Mouse (Mus musculus): ENCODE data around the gene Dner.
A peak's percentile ranks its signal among the peaks of the same experiment; 100 is the strongest.

Dner gene

GRCm38 (mm10) chr1:84524413-84524812, 171.6 kb downstream of the Dner start:
- no peak for DNase-seq (ENCODE audit: low spot score in 2 of 2)

DNA sequence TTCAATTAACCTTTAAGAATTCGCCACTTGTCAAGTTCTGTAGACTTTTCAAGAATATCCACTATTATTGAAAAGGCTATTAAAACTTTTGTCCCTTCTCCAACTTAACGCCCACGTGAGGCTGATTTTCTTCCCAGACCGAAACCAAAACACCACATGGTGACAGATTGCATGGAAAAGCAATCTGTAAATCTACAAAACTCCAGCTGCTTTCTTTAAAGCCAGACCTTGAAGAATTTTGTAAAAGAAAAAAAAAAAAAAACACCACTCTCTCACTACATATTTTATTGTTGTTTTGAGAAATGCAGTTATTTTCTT, 173.1 kb downstream of the Dner start:
- no peak for DNase-seq (ENCODE audit: low spot score in 2 of 2)

DNA sequence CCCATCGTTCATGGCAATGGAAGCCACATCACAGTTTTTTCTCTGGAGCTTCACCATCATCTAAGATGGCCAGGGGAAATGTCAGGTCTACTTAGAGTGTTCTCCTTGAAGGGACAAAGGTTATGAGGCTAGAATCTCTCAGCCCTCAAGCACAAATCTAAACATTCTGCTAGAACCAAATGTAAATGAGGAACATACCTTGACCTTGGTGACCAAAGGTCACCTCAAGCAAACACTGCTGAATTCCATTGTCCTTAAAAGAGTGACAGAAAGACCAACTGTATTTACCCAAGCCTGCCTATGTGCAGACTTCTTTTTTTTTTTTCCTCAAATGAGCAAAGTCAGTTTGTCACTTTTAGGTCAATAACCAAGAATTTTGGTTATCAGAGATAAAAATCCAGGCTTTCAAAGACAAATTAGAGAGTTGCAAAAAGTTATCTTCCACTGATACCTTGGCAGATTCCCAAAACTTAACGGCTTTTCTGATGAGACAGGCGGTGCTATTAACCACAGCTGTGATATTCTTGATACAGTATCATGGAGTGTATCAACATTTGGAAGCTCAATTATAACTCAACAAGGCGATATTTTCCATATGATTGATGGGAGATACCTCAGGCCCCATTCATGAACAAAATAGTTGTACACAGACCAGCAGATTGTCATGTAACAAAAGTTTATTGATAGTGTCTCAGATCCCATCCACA, 173.6 kb downstream of the Dner start:
- no peak for DNase-seq (ENCODE audit: low spot score in 2 of 2)

DNA sequence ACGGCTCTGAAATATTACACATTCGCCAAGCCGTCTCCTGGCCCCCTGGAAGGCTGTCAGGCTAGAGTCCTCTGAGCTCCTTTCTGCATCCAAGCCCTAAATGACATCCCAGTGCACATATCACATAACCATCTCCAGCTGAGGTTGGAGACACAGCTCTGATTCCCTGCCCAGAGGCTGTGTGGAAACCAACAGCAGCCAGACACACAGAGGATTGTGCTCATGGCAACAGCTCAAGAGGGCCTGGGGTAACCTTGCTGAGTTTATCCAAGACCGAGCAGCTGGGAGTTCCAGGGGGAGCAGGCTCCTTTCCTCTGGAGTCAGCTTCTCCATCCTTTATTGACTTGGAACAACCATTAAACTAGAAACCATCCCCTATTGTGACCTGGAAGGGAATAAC, 177.7 kb downstream of the Dner start:
- peak in 1 of 2 experiments; percentile 52 for DNase-seq (ENCODE audit: low spot score in 2 of 2)

- peak in 1 of 2 experiments; percentile 19 for DNase-seq (ENCODE audit: low spot score in 2 of 2)
These were observed 182.8 kb downstream of the Dner start for GRCm38 (mm10) chr1:84513201-84513600.

DNA sequence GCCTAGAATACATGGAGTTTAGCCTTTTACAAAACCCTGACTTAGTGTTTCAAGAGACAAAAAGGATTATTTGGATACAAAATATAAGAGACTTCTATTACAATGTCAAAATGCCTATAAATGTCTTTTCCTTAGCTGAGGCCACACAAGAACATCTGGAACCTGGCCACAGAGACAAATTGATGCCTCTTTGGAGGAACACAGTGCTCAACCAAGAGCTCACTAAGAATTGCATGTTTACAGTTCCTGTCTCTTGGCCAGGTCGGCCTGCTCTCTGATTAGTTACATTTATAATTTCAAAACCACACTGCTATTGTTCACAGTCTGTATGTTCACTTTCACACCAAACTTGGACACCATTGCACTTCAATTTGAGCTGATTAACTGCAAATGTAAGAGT, 187.5 kb downstream of the Dner start:
- DNase-seq (ENCODE audit: low spot score in 2 of 2): peak in 1 of 2 experiments; percentile 46

DNA sequence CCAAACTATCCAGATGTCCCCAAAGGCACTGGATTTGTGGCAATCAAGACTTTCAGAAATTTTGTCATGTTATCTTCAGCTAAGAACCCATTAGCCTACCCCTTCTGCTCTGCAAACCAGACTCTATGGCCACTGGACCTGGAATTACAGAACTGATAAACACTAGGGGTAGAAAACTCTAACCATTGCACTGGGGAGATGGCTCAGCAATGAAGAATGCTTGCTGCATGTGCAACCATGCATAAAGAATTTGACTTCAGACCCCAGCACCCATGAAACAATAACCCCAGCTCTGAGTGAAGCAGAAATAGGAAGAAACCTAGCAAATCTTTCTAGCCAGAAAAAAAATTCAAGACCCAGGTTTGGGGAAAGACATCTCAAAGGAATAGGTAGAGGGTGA, 188.5 kb downstream of the Dner start:
- DNase-seq (ENCODE audit: low spot score in 2 of 2): no peak

- peak in 1 of 2 experiments; percentile 67 for DNase-seq (ENCODE audit: low spot score in 2 of 2)
These were observed 189.0 kb downstream of the Dner start for GRCm38 (mm10) chr1:84506984-84507546.

- DNase-seq (ENCODE audit: low spot score in 2 of 2): no peak
These were observed 195.3 kb downstream of the Dner start for GRCm38 (mm10) chr1:84500673-84501072.

- no peak for DNase-seq (ENCODE audit: low spot score in 2 of 2)
These were observed 204.3 kb downstream of the Dner start for GRCm38 (mm10) chr1:84491732-84492131.

DNA sequence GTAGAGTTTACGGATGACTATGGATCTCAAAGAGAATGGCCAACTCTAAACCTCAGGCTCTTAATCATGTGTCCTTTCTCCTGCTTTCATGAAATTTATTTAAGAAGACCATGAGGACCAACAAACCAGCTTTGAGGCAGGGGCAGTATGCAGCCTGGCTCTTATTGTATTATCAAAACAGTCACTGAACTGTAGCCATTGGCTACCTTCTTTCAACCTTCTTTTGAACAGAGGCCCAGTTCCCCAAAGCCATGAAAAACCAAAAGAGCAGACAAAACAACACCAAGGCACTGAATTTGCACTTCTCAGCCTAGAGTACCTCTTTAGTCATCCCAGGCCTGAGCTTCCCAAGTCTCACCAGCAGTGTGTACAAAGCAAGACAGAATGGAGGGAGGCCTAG, 207.5 kb downstream of the Dner start:
- DNase-seq (ENCODE audit: low spot score in 2 of 2): no peak

DNA sequence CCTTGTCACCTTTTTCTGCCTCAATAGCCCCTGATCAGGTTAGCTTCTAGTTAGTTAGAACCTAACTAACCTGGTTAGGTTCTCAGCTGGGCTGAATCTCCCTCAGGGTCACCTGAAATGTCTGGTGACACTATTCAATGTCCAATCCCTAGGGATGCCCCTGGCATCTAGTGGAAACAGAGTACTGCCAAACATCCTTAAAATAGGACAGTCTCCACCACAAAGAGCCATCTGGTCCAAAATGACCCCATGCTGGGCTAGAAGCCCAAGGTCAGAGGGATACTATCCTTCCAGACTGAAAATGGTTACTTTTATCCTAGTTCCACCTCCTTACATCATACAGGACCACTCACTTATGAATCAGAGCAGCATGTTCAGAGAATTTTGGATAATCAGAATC, 211.0 kb downstream of the Dner start:
- DNase-seq (ENCODE audit: low spot score in 2 of 2): no peak

- no peak for DNase-seq (ENCODE audit: low spot score in 2 of 2)
These were observed 211.4 kb downstream of the Dner start for GRCm38 (mm10) chr1:84484577-84484976.

GRCm38 (mm10) chr1:84479976-84480375, 216.0 kb downstream of the Dner start:
- DNase-seq (ENCODE audit: low spot score in 2 of 2): no peak

GRCm38 (mm10) chr1:84474274-84474673, 221.7 kb downstream of the Dner start:
- DNase-seq (ENCODE audit: low spot score in 2 of 2): no peak

DNA sequence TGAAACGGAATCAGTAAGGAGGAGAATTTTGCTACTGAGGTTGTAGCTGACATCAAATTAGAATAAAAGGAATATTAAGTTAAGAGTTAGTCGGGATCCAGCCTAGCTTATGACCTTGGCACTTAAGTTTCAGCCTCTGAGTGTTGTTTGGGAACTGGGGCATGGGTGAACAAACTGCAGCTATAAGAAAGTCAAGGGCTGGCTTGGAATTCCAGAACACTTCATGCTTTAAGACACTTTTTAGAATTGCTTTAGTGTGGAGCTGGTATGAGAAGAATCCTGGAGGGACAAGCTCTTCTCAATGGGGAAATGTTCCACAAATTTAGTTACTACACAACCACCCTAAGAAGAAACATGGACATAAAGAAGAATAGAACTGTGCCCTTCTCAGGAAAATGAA, 223.8 kb downstream of the Dner start:
- DNase-seq (ENCODE audit: low spot score in 2 of 2): no peak

- DNase-seq (ENCODE audit: low spot score in 2 of 2): no peak
These were observed 225.7 kb downstream of the Dner start for GRCm38 (mm10) chr1:84470342-84470741.

- no peak for DNase-seq (ENCODE audit: low spot score in 2 of 2)
These were observed 228.4 kb downstream of the Dner start for GRCm38 (mm10) chr1:84467664-84468063.

GRCm38 (mm10) chr1:84464761-84465160, 231.3 kb downstream of the Dner start:
- no peak for DNase-seq (ENCODE audit: low spot score in 2 of 2)

DNA sequence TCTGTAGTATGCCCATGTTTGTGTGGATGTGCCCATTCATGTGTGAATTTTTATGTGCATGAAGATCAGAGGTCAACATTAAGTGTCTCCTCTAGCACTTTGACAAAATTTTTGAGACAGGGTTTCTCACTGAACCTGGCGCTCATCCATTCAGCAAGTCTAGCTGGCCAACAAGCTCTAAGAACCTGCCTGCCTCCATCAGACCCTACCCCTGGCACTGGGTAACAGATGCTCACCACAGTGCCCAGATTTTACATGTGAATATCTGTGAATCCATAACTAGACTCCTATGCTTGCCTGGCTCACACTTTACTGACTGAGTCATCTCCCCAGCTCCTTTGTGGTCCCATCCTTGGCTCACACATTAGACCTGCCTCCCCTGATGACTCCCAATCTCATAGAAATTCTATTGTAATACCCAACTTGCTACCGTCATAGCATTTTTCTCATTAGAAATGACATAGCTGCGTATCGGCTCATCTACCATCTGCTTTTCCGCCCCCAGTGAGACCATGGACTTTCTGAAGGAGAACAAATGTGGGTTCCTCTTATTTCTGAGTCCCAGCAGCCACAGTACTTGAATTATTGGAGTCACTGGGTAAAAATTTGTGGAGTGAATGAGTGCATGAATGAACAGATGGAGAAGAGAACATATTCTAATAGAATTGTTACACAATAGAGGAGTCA, 231.9 kb downstream of the Dner start:
- no peak for DNase-seq (ENCODE audit: low spot score in 2 of 2)

GRCm38 (mm10) chr1:84449566-84450278, 246.3 kb downstream of the Dner start:
- DNase-seq (ENCODE audit: low spot score in 2 of 2): no peak

DNA sequence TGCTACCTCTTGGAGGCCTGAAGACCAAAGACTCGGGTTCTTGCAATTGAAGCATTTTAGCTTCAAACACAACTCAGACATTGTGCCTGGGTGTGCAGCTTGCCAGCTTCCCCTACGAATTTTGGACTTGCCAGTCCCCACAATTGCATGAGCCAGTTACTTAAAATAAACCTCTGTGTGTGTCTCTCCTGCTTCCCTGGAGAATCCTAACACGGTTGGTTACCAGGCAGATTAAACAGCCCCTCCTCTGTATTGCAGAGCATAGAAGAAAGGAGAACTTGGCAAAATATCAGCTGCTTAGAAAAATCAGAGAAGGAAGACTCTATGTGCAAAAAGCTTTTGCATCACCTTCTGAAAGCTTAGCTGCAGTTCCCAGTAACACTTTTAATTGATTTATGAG, 252.4 kb downstream of the Dner start:
- no peak for DNase-seq (ENCODE audit: low spot score in 2 of 2)

DNA sequence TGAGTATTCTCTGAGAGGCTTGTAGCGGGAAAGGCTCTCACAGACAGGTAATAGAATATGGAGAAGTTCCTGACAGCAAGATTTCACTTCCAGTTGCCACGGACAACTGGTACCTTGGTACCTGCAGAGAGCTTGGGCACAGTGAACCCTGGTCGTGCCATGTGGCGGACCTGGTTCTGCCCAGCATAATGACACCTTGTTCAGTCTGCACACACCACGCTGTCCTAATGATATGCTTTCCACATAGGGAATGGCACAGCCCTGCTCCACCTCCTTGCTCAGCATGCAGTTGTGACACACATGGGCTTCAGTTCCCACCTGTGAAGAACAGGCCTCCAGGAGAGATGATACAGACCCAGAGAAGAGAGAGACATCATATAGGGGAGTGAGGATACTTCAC, 253.0 kb downstream of the Dner start:
- no peak for DNase-seq (ENCODE audit: low spot score in 2 of 2)
